Mouse (Mus musculus) limb, embryonic 14.5 days (tissue): ENCODE measurements around the gene Pdzd2. TPM values are rescaled to one million over a fixed set of nuclear protein-coding genes. Genes with fewer than 3 reads are reported as not detected.
A peak's percentile ranks its signal among the peaks of the same experiment; 100 is the strongest.

Experiments
- ATAC-seq: fragments of 200-750 bp; cut with Nextera tagmentation; 2 replicates; pipeline ENCODE4 v1.8.0; 2017; ENCODE audit warnings: low read depth, moderate number of reproducible peaks, moderate TSS enrichment; ENCODE audit not compliant: low FRiP score
- DNase-seq: peaks from one replicate; pipeline ENCODE4 v3.0.0-alpha.2; 2015; ENCODE audit warnings: low spot score
- H3K27ac ChIP-seq: fragments of 300-500 bp; sonication (generic); replicated peaks from 2 replicates; pipeline ENCODE4 v1.5.1; 2014; ENCODE audit warnings: low read depth, mild to moderate bottlenecking, low read length, moderate library complexity, mixed read lengths
- H3K27me3 ChIP-seq: fragments of 300-500 bp; sonication (generic); 2 replicates; pipeline ENCODE4 v1.6.1; 2014; ENCODE audit warnings: low read length, mixed read lengths; ENCODE audit not compliant: control insufficient read depth, insufficient read depth
- H3K36me3 ChIP-seq: fragments of 300-500 bp; sonication (generic); 2 replicates; pipeline ENCODE4 v1.6.1; 2014; ENCODE audit warnings: mild to moderate bottlenecking, low read length, moderate library complexity, mixed read lengths; ENCODE audit not compliant: control insufficient read depth, insufficient read depth
- H3K4me1 ChIP-seq: fragments of 300-500 bp; sonication (generic); 2 replicates; pipeline ENCODE4 v1.6.1; 2014; ENCODE audit warnings: antibody characterized with exemption, low read length, mixed read lengths; ENCODE audit not compliant: control insufficient read depth, insufficient read depth
- H3K4me2 ChIP-seq: fragments of 300-500 bp; sonication (generic); replicated peaks from 2 replicates; pipeline ENCODE4 v1.6.1; 2014; ENCODE audit warnings: low read depth, mild to moderate bottlenecking, low read length, moderate library complexity; ENCODE audit not compliant: severe bottlenecking
- H3K4me3 ChIP-seq: fragments of 300-500 bp; sonication (generic); replicated peaks from 2 replicates; pipeline ENCODE4 v1.5.1; 2014; ENCODE audit warnings: low read length
- H3K9ac ChIP-seq: fragments of 300-500 bp; sonication (generic); 2 replicates; pipeline ENCODE4 v1.6.1; 2014; ENCODE audit warnings: mild to moderate bottlenecking, low read depth, low read length, moderate library complexity; ENCODE audit not compliant: severe bottlenecking
- H3K9me3 ChIP-seq: fragments of 300-500 bp; sonication (generic); 2 replicates; pipeline ENCODE4 v1.6.1; 2016; ENCODE audit warnings: low read length; ENCODE audit not compliant: control insufficient read depth
- POLR2A ChIP-seq: fragments of 200-500 bp; IDR thresholded peaks from 2 replicates; pipeline ENCODE4 v1.8.0; 2012; ENCODE audit warnings: inconsistent platforms, mild to moderate bottlenecking, moderate library complexity, borderline replicate concordance; ENCODE audit not compliant: insufficient read depth, insufficient read length; ENCODE audit errors: extremely low read depth
- WGBS: fragments of 180-500 bp; shearing (Covaris S2); extraction: QIAGEN DNeasy Blood & Tissue Kit; methylation state at CpG from one replicate; pipeline ENCODE4 v1.1.7; 2014; 5-methylcytosine and 5-hydroxymethylcytosine counted together
- polyA plus RNA-seq, 2 experiments: library from polyadenylated mRNA; depleted of rRNA in 1 of 2; stranded (reverse) in 1 of 2; unstranded in 1 of 2; fragments of >200 nt; fragmentation: Nextera tagmentation in 1 of 2; extraction: Ambion mirVana in 1 of 2; gene quantifications; 2 replicates each; pipeline versions ENCODE4 v1.2.1 to v1.2.3; 2012 to 2014

Gene Pdzd2
- polyA plus RNA-seq, 2 experiments, result 14.6 to 26.4 TPM

DNA sequence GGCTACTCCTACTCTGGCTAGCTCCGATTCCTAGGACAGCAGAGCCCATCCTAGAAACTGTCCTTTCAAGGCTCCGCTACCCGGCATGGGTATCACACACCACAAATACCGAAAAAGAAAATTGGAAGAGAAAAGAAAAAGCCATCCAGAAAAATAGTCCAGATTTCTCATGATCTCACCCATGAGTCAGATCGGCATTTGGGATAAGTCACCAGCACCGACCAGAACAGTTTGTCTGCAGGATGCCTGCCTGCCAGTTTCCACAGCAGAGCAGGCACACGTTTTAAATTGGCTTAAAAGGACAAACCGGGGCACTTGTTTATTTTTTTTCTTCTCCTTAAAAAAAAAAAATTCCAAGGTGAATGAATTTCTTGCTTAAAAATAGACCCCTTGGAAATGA is 22.8 kb downstream of the Pdzd2 start:
- no peak for TF ChIP-seq POLR2A
- ATAC-seq (no peak), DNase-seq (no peak)
- no peak overlapping the region for H3K4me2 ChIP-seq
- H3K27ac ChIP-seq, result no peak overlapping the region
- H3K4me1 ChIP-seq, result peaks cover 37% of the 10 kb centered on the region
- H3K36me3 ChIP-seq, result no peaks in the 10 kb centered on the region
- 62% methylated on average over 8 of the region's 8 CpGs for WGBS
- H3K9me3 ChIP-seq, result no peaks in the 10 kb centered on the region
- H3K27me3 ChIP-seq, result no peaks in the 10 kb centered on the region
- H3K4me3 ChIP-seq, result no peak overlapping the region
- no peak overlapping the region for H3K9ac ChIP-seq

DNA sequence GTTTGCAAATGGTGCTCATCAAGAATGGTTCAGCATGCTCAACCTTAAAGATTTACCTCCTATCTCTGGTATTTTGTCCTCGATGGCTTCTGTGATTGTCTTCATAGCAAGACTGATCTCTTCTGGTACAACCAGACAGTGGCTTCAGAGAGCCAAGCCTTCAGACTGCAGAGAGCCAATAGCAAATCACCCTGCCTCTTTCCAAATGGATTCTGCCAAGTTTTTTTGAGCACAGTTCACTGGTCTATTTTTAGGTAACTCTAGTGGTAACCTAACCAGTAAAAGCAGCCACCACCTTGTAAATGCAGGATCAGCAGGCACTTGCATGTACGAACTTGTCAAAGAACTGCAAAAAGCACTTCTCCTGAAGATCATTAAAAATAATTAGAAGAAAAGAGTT is 25.4 kb downstream of the Pdzd2 start:
- no peak overlapping the region for H3K4me3 ChIP-seq
- H3K4me1 ChIP-seq, result peaks cover 32% of the 10 kb centered on the region
- H3K27ac ChIP-seq, result no peak overlapping the region
- no peak overlapping the region for H3K9ac ChIP-seq
- no peak for ATAC-seq
- H3K36me3 ChIP-seq, result no peaks in the 10 kb centered on the region
- H3K9me3 ChIP-seq, result 0 out of 2 replicates have a peak, but pooled peaks cover 3% of the 10 kb centered on the region
- peak; percentile 31 for DNase-seq
- 52% methylated on average over 2 of the region's 2 CpGs for WGBS
- no peaks in the 10 kb centered on the region for H3K27me3 ChIP-seq
- no peak overlapping the region for H3K4me2 ChIP-seq
- no peak for TF ChIP-seq POLR2A

DNA sequence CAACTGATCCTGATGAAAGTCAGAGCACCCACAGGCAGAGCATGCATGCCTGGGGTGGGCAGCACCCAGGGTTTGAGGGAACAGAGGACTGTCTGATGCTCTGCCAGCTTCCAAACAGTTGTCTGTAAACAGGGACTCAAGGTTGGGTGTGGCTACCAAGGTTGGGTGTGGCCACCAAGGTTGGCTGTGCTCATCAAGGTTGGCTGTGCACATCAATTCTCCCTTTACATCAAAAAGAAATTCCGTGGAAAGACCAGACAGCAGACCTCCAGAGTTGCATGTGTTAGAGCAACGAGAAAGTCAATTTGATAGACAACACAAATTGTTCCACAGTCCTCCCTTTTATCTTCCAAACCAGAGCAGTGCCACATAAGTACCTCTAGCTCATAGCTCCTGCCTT is 26.5 kb downstream of the Pdzd2 start:
- H3K4me2 ChIP-seq, result no peak overlapping the region
- H3K4me3 ChIP-seq, result no peak overlapping the region
- DNase-seq (no peak), ATAC-seq (no peak)
- 73% methylated on average over 2 of the region's 2 CpGs for WGBS
- TF ChIP-seq POLR2A, result no peak
- H3K9me3 ChIP-seq, result 0 out of 2 replicates have a peak, but pooled peaks cover 4% of the 10 kb centered on the region
- H3K9ac ChIP-seq, result no peak overlapping the region
- no peaks in the 10 kb centered on the region for H3K36me3 ChIP-seq
- peaks cover 26% of the 10 kb centered on the region for H3K4me1 ChIP-seq
- H3K27me3 ChIP-seq, result no peaks in the 10 kb centered on the region
- H3K27ac ChIP-seq, result no peak overlapping the region

DNA sequence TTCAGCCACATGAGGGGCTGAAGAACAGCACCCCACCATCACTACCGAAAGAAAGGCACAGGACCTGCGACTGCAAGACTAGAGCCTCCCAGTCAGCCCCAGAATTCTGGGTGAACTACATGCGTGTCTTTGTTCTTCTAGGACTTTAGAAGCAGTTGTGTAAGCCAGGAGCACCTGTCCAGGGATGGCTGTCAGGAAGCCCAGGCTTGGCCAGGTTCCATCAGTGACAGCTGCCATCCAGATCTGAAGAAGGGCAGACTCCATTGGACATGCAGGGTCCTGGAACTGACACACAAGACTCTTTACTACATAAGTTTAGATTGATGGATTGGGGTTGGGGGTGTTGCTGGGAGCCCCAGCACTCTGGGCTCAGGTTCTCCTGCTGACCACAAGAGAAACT is 29.7 kb downstream of the Pdzd2 start:
- TF ChIP-seq POLR2A, result no peak
- Histone ChIP-seq H3K27ac (no peak overlapping the region), H3K36me3 (no peaks in the 10 kb centered on the region), H3K4me2 (no peak overlapping the region), H3K9me3 (0 out of 2 replicates have a peak, but pooled peaks cover 4% of the 10 kb centered on the region), H3K4me1 (peaks cover 11% of the 10 kb centered on the region), H3K4me3 (no peak overlapping the region), H3K9ac (no peak overlapping the region), H3K27me3 (no peaks in the 10 kb centered on the region)
- 93% methylated on average over 3 of the region's 3 CpGs for WGBS
- DNase-seq (no peak), ATAC-seq (no peak)

DNA sequence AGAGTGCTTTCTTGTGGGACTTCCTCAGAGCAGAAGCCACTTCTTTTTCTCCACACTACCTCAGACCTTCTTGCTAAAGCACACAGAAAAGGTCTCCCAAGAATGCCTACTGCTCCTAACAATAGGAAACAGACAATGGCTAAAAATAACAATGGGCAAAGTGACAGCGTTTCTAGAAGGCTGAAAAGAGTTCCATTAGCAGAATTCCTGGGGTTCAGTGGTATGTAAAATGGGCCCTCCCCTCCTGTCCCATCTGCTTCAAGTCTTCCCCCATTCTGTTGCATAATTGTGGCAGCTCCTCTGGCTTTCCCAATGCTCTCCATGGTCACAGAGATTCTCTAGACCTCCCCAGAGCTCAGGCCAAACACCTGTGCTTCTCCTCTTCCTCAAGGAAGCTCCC is 31.4 kb downstream of the Pdzd2 start:
- DNase-seq, result no peak
- Histone ChIP-seq H3K27ac (no peak overlapping the region), H3K4me3 (no peak overlapping the region), H3K9ac (no peak overlapping the region), H3K27me3 (no peaks in the 10 kb centered on the region), H3K4me1 (no peaks in the 10 kb centered on the region), H3K4me2 (no peak overlapping the region), H3K36me3 (no peaks in the 10 kb centered on the region), H3K9me3 (0 out of 2 replicates have a peak, but pooled peaks cover 4% of the 10 kb centered on the region)
- ATAC-seq, result no peak
- TF ChIP-seq POLR2A, result no peak
- WGBS, result 45% methylated on average over 1 of the region's 1 CpGs

DNA sequence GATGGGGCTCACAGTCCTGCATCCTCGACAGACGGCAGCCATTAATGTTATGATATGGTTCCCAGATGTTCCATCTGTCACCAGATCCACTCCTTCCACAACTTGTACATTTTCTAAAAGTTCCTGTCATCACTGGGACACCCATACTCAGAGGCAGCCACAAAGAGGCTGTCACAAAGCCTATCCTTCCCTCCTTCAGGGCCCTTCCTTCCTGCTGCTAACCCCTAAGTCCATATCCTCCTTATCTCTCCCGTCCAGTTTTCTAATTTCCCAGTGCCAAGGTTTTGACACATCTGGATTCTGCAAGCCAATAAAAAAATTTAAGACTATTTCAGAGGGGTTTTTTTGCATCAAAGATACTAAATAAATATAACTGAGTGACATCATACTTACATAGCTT is 32.8 kb downstream of the Pdzd2 start:
- Histone ChIP-seq H3K27me3 (no peaks in the 10 kb centered on the region), H3K9ac (no peak overlapping the region), H3K9me3 (0 out of 2 replicates have a peak, but pooled peaks cover 4% of the 10 kb centered on the region), H3K4me1 (no peaks in the 10 kb centered on the region), H3K36me3 (no peaks in the 10 kb centered on the region), H3K4me2 (no peak overlapping the region), H3K27ac (no peak overlapping the region), H3K4me3 (no peak overlapping the region)
- ATAC-seq (no peak), DNase-seq (no peak)
- TF ChIP-seq POLR2A, result no peak
- 52% methylated on average over 3 of the region's 3 CpGs for WGBS
